Mouse (Mus musculus): ENCODE data around the gene Scgb2b18.
"Not testable (repeated sequence)": the region's sequence is repeated elsewhere in the genome, so short reads cannot be mapped to it uniquely, and the experiment has no call there.

Scgb2b18 gene

GRCm38 (mm10) chr7:33173764-33174163 lies at the start of gene Scgb2b18:
Scgb2b18 (minus strand) TSS chr7:33173864.
- not testable (repeated sequence) for DNase-seq

- not testable (repeated sequence) for DNase-seq
Observed at GRCm38 (mm10) chr7:33185268-33185667, 11.6 kb upstream of the Scgb2b18 start, which contains the start of gene Scgb1b18. Scgb1b18 (plus strand) TSS chr7:33185568.

Data from thymus, adult 18-20 months (tissue).